Mouse (Mus musculus) G1E (cell line): ENCODE measurements around the gene Zfp286. TPM values are rescaled to one million over a fixed set of nuclear protein-coding genes. Genes with fewer than 3 reads are reported as not detected.

ENCODE experiments used
- ATAC-seq: 2 replicates; pipeline ENCODE4 v1.8.0; 2016; ENCODE audit warnings: mild to moderate bottlenecking; ENCODE audit not compliant: insufficient number of reproducible peaks, poor library complexity, low FRiP score, severe bottlenecking; ENCODE audit errors: extremely low read depth
- DNase-seq: peaks from one replicate; pipeline ENCODE4 v3.0.0; 2012; ENCODE audit warnings: low spot score
- H3K27me3 ChIP-seq: 2 replicates; pipeline ENCODE4 v1.6.1; 2012; ENCODE audit warnings: mild to moderate bottlenecking, low read length, inconsistent platforms; ENCODE audit not compliant: insufficient read depth
- H3K36me3 ChIP-seq: replicated peaks from 2 replicates; pipeline ENCODE3; 2012; ENCODE audit warnings: mild to moderate bottlenecking, inconsistent platforms
- H3K4me1 ChIP-seq: 2 replicates; pipeline ENCODE4 v1.6.1; 2012; ENCODE audit warnings: low read depth, low read length, inconsistent platforms, mixed read lengths; ENCODE audit not compliant: insufficient read depth
- H3K4me3 ChIP-seq: 2 replicates; pipeline ENCODE4 v1.5.1; 2012; ENCODE audit warnings: low read depth, mild to moderate bottlenecking, inconsistent platforms, low read length, moderate library complexity, mixed read lengths
- H3K9me3 ChIP-seq: replicated peaks from 2 replicates; pipeline ENCODE4 v1.6.1; 2012; ENCODE audit warnings: inconsistent platforms
- CTCF ChIP-seq: IDR thresholded peaks from 2 replicates; pipeline ENCODE4 v1.5.1; 2012; ENCODE audit warnings: low read depth, low read length, inconsistent platforms, mixed read lengths
- GATA1 ChIP-seq: IDR thresholded peaks from 2 replicates; pipeline ENCODE4 v1.6.1; 2012; ENCODE audit warnings: borderline replicate concordance, low read length, inconsistent platforms, mixed read lengths
- GATA2 ChIP-seq: IDR thresholded peaks from 2 replicates; pipeline ENCODE4 v1.6.1; 2012; ENCODE audit warnings: low read depth, low read length, inconsistent platforms, borderline replicate concordance
- POLR2AphosphoS5 ChIP-seq: IDR thresholded peaks from 2 replicates; pipeline ENCODE4 v1.6.1; 2012; ENCODE audit warnings: low read depth, low read length, inconsistent platforms; ENCODE audit not compliant: insufficient replicate concordance
- TAL1 ChIP-seq: conservative IDR thresholded peaks from 2 replicates; pipeline ENCODE4 v1.6.1; 2012; ENCODE audit warnings: low read depth, low read length, inconsistent platforms, mixed read lengths
- polyA plus RNA-seq: library from polyadenylated mRNA; stranded (reverse); fragments of >175 nt; gene quantifications from 2 replicates; pipeline ENCODE4 v1.2.3, GENCODE M21; 2012
- total RNA-seq, 2 experiments: library from RNA; stranded (forward) in 1 of 2; stranded (reverse) in 1 of 2; fragments of 200-1000 nt in 1 of 2; fragments of >200 nt in 1 of 2; fragmentation: Nextera tagmentation in 1 of 2; gene quantifications; 2 replicates each; pipeline ENCODE4 v1.2.3; 2014 to 2017

Gene Zfp286
- total and polyA plus RNA-seq, 3 experiments: 1.6 TPM; not detected in 2

DNA sequence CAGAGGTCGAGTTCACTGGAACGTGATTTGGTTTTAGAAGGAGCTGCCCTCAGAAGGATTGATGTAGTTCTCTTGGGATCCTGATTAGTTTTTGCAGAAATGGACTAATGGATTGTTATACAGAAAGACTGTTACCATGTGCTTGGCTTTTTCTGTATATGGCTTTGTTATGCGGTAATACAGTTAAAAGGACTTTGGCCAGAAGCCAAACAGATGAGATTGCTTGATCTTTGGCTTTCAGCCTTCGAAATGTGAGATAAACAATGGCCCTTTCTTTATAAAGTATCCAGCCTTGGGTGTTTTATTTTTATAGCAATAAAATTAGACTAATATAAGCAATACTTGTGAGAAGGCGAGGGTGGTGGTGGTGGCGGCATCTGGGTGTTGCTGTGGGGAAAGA is 27.3 kb upstream of the Zfp286 start:
- ATAC-seq (no peak), DNase-seq (no peak)
- Histone ChIP-seq H3K27me3 (peaks cover 7% of the 10 kb centered on the region), H3K4me3 (no peak overlapping the region), H3K4me1 (no peaks in the 10 kb centered on the region), H3K9me3 (no peaks in the 10 kb centered on the region), H3K36me3 (no peaks in the 10 kb centered on the region)
- TF ChIP-seq TAL1: no peak

- no peak for TF ChIP-seq TAL1
- no peak for TF ChIP-seq POLR2AphosphoS5
- no peak for TF ChIP-seq CTCF
- no peak for TF ChIP-seq GATA2
- no peak for TF ChIP-seq GATA1
- H3K4me3 ChIP-seq: no peak overlapping the region
- no peaks in the 10 kb centered on the region for H3K9me3 ChIP-seq
- H3K27me3 ChIP-seq: peaks cover 7% of the 10 kb centered on the region
- no peaks in the 10 kb centered on the region for H3K4me1 ChIP-seq
- no peaks in the 10 kb centered on the region for H3K36me3 ChIP-seq
- no peak for ATAC-seq
- no peak for DNase-seq
These were observed 26.2 kb upstream of the Zfp286 start for GRCm38 (mm10) chr11:62815438-62815837.

DNA sequence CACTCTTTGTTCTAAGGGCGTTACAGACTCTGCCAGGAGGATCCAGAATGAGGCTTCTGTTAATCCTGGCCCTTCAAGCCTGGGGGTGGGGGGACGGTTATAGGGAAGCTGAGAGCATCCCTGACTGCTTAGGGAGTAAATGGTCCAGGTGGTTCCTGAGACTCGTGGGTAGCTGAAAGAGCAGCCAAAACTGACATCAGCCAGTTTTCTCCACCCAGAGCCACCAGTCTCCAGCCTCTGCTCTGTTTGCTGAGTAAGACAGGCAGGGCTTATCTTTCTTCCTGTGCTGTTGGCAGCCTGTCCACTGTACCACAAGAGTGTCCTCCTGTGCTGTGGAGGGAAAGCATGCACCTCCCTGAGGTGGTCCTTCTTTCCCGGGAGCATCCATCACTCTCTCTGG is 25.4 kb upstream of the Zfp286 start:
- no peaks in the 10 kb centered on the region for H3K4me1 ChIP-seq
- no peak for TF ChIP-seq GATA1
- no peak for TF ChIP-seq TAL1
- TF ChIP-seq POLR2AphosphoS5: no peak
- H3K9me3 ChIP-seq: no peaks in the 10 kb centered on the region
- ATAC-seq (no peak), DNase-seq (no peak)
- H3K36me3 ChIP-seq: no peaks in the 10 kb centered on the region
- H3K4me3 ChIP-seq: no peak overlapping the region
- peaks cover 7% of the 10 kb centered on the region for H3K27me3 ChIP-seq

- no peak for ATAC-seq
These were observed 24.8 kb upstream of the Zfp286 start for GRCm38 (mm10) chr11:62813970-62814624.

DNA sequence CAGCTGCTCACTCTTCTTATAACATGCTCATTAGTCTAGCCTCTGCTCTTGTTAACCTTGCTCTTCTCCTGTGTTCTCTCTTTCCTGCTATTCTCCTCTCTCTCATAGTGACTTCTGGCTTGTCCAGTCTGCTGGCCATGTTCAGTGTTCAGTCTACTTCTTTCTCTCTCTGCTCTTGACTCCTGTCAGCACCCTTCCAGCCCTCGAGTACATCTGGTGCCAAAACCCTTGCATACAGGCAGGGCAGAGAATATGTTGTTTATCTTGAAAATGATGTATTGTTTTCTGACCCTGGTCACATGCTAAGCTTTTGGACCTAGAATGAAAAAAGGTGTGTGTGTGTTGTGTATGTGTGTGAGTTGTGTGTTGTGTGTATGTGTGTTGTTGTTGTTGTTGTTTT is 24.2 kb upstream of the Zfp286 start:
- Histone ChIP-seq H3K4me3 (no peak overlapping the region), H3K27me3 (peaks cover 9% of the 10 kb centered on the region), H3K9me3 (no peaks in the 10 kb centered on the region), H3K4me1 (no peaks in the 10 kb centered on the region), H3K36me3 (no peaks in the 10 kb centered on the region)
- ATAC-seq (no peak), DNase-seq (no peak)
- TF ChIP-seq TAL1: no peak
- no peak for TF ChIP-seq GATA2
- no peak for TF ChIP-seq POLR2AphosphoS5
- no peak for TF ChIP-seq CTCF
- TF ChIP-seq GATA1: no peak

More at GRCm38 (mm10) chr11:62813970-62814624, 24.8 kb upstream of the Zfp286 start:
- H3K4me3 ChIP-seq: no peak overlapping the region
- TF ChIP-seq CTCF: no peak
- no peak for TF ChIP-seq POLR2AphosphoS5
- no peak for TF ChIP-seq GATA1
- no peak for TF ChIP-seq GATA2
- no peak for TF ChIP-seq TAL1
- no peaks in the 10 kb centered on the region for H3K4me1 ChIP-seq
- H3K9me3 ChIP-seq: no peaks in the 10 kb centered on the region
- DNase-seq: no peak
- no peaks in the 10 kb centered on the region for H3K36me3 ChIP-seq
- H3K27me3 ChIP-seq: peaks cover 10% of the 10 kb centered on the region

GRCm38 (mm10) chr11:62812268-62812667 is 23.0 kb upstream of the Zfp286 start:
- H3K4me3 ChIP-seq: no peak overlapping the region
- DNase-seq: no peak
- no peaks in the 10 kb centered on the region for H3K4me1 ChIP-seq
- TF ChIP-seq TAL1: no peak
- no peak for TF ChIP-seq GATA1
- no peak for TF ChIP-seq CTCF
- TF ChIP-seq GATA2: no peak
- TF ChIP-seq POLR2AphosphoS5: no peak
- no peaks in the 10 kb centered on the region for H3K9me3 ChIP-seq
- ATAC-seq: no peak
- H3K36me3 ChIP-seq: no peaks in the 10 kb centered on the region
- H3K27me3 ChIP-seq: peaks cover 5% of the 10 kb centered on the region
